Mouse (Mus musculus): ENCODE data around the gene Lamc1.

DNA sequence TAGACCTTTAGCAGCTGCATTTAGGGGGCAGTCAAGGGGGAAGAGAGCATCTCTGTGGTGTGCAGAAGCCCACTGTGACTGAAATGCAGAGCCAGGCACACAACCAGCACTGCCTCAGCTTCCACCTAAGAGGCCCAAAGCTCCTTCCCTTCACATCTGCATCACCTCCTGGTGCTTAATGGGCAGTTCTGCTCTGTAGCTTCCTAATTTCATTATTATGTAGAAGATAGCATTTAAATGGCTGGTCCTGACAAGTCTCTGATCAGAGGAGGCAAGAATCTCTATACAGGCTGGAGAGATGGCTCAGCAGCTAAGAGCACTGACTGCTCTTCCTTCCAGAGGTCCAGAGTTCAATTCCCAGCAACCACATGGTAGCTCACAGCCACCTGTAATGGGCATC is 16.3 kb downstream of the Lamc1 start:
- TF ChIP-seq POLR2AphosphoS5 (IDR thresholded peaks at IDR 0.05; ENCODE audit: borderline replicate concordance, low read depth, low read length) = no peak
- no peak for TF ChIP-seq KAT2A (conservative IDR thresholded peaks at IDR 0.05; ENCODE audit: low read depth, low read length)
- no peak for TF ChIP-seq ZNF384 (IDR thresholded peaks at IDR 0.05; ENCODE audit: low read depth, low read length)
- TF ChIP-seq ZC3H11A (IDR thresholded peaks at IDR 0.05; ENCODE audit: low read depth, low read length) = no peak

Measured in MEL (cell line).